Mouse (Mus musculus): ENCODE results near the gene Dnmt3a. TPM values are rescaled to one million over a fixed set of nuclear protein-coding genes. Genes with fewer than 3 reads are reported as not detected.

Dnmt3a gene
- total and polyA plus RNA-seq, 2 experiments from 2014 or later, result 31.7 to 76.0 TPM

- H3K27me3 ChIP-seq (ENCODE audit: control insufficient read depth, insufficient read depth, low read length), result no peaks in the 10 kb centered on the region
- ATAC-seq (ENCODE audit: insufficient read depth, low read depth), result no peak
- peaks cover 52% of the 10 kb centered on the region for H3K4me1 ChIP-seq (ENCODE audit: control insufficient read depth, insufficient read depth)
- H3K9ac ChIP-seq (replicated peaks; ENCODE audit: low read depth, low read length), result no peak overlapping the region
- TF ChIP-seq EP300 (IDR thresholded peaks at IDR 0.05; ENCODE audit: low read depth) (no peak), CTCF (IDR thresholded peaks at IDR 0.05; ENCODE audit: low read depth) (no peak)
- DNase-seq (ENCODE audit: low spot score), result no peak
- 27% methylated on average over 19 of the region's 19 CpGs for WGBS
- H3K4me2 ChIP-seq (ENCODE audit: low read depth, low read length), result no peak overlapping the region
- peak overlapping the region; percentile 47 for H3K27ac ChIP-seq (ENCODE audit: low read depth)
- H3K4me3 ChIP-seq (ENCODE audit: low read depth, low read length), result no peak overlapping the region
- H3K9me3 ChIP-seq (replicated peaks; ENCODE audit: control insufficient read depth, low read length), result no peaks in the 10 kb centered on the region
- H3K36me3 ChIP-seq (replicated peaks; ENCODE audit: control insufficient read depth, insufficient read depth, low read length), result peaks cover 38% of the 10 kb centered on the region
Observed at GRCm38 (mm10) chr12:3870859-3871462, 65.2 kb downstream of the Dnmt3a start.

- no peak overlapping the region for H3K9ac ChIP-seq (replicated peaks; ENCODE audit: low read depth, low read length)
- peak; percentile 43 for ATAC-seq (ENCODE audit: insufficient read depth, low read depth)
- peaks cover 38% of the 10 kb centered on the region for H3K36me3 ChIP-seq (replicated peaks; ENCODE audit: control insufficient read depth, insufficient read depth, low read length)
- H3K27me3 ChIP-seq (ENCODE audit: control insufficient read depth, insufficient read depth, low read length), result no peaks in the 10 kb centered on the region
- peak overlapping the region; percentile 47 for H3K27ac ChIP-seq (ENCODE audit: low read depth)
- H3K4me2 ChIP-seq (ENCODE audit: low read depth, low read length), result no peak overlapping the region
- TF ChIP-seq EP300 (IDR thresholded peaks at IDR 0.05; ENCODE audit: low read depth) (no peak), CTCF (IDR thresholded peaks at IDR 0.05; ENCODE audit: low read depth) (peak; percentile 46)
- 35% methylated on average over 15 of the region's 15 CpGs for WGBS
- H3K9me3 ChIP-seq (replicated peaks; ENCODE audit: control insufficient read depth, low read length), result no peaks in the 10 kb centered on the region
- DNase-seq (ENCODE audit: low spot score), result peak; percentile 56
- no peak overlapping the region for H3K4me3 ChIP-seq (ENCODE audit: low read depth, low read length)
- H3K4me1 ChIP-seq (ENCODE audit: control insufficient read depth, insufficient read depth), result peaks cover 49% of the 10 kb centered on the region
Observed at GRCm38 (mm10) chr12:3871637-3872036, 65.8 kb downstream of the Dnmt3a start.

GRCm38 (mm10) chr12:3872410-3873230 lies 66.8 kb downstream of the Dnmt3a start:
- no peaks in the 10 kb centered on the region for H3K27me3 ChIP-seq (ENCODE audit: control insufficient read depth, insufficient read depth, low read length)
- no peak for DNase-seq (ENCODE audit: low spot score)
- WGBS, result 75% methylated on average over 9 of the region's 9 CpGs
- no peak overlapping the region; the same call in 1 of the 2 replicates for H3K27ac ChIP-seq (ENCODE audit: low read depth)
- H3K9me3 ChIP-seq (replicated peaks; ENCODE audit: control insufficient read depth, low read length), result no peaks in the 10 kb centered on the region
- H3K4me3 ChIP-seq (ENCODE audit: low read depth, low read length), result no peak overlapping the region
- no peak overlapping the region for H3K4me2 ChIP-seq (ENCODE audit: low read depth, low read length)
- H3K9ac ChIP-seq (replicated peaks; ENCODE audit: low read depth, low read length), result no peak overlapping the region
- no peak for ATAC-seq (ENCODE audit: insufficient read depth, low read depth)
- no peak for TF ChIP-seq CTCF (IDR thresholded peaks at IDR 0.05; ENCODE audit: low read depth)
- no peak for TF ChIP-seq EP300 (IDR thresholded peaks at IDR 0.05; ENCODE audit: low read depth)
- H3K36me3 ChIP-seq (replicated peaks; ENCODE audit: control insufficient read depth, insufficient read depth, low read length), result peaks cover 43% of the 10 kb centered on the region
- peaks cover 43% of the 10 kb centered on the region for H3K4me1 ChIP-seq (ENCODE audit: control insufficient read depth, insufficient read depth)

GRCm38 (mm10) chr12:3875474-3875873 lies 69.7 kb downstream of the Dnmt3a start:
- TF ChIP-seq EP300 (IDR thresholded peaks at IDR 0.05; ENCODE audit: low read depth) (no peak), CTCF (IDR thresholded peaks at IDR 0.05; ENCODE audit: low read depth) (no peak)
- Histone ChIP-seq H3K4me2 (ENCODE audit: low read depth, low read length) (no peak overlapping the region), H3K27ac (ENCODE audit: low read depth) (no peak overlapping the region), H3K27me3 (ENCODE audit: control insufficient read depth, insufficient read depth, low read length) (no peaks in the 10 kb centered on the region), H3K9me3 (replicated peaks; ENCODE audit: control insufficient read depth, low read length) (no peaks in the 10 kb centered on the region), H3K9ac (replicated peaks; ENCODE audit: low read depth, low read length) (no peak overlapping the region), H3K4me1 (ENCODE audit: control insufficient read depth, insufficient read depth) (peaks cover 20% of the 10 kb centered on the region), H3K4me3 (ENCODE audit: low read depth, low read length) (no peak overlapping the region), H3K36me3 (replicated peaks; ENCODE audit: control insufficient read depth, insufficient read depth, low read length) (peaks cover 55% of the 10 kb centered on the region)
- no peak for DNase-seq (ENCODE audit: low spot score)
- ATAC-seq (ENCODE audit: insufficient read depth, low read depth), result no peak

GRCm38 (mm10) chr12:3877376-3877775 lies 71.6 kb downstream of the Dnmt3a start:
- peaks cover 70% of the 10 kb centered on the region for H3K36me3 ChIP-seq (replicated peaks; ENCODE audit: control insufficient read depth, insufficient read depth, low read length)
- H3K9ac ChIP-seq (replicated peaks; ENCODE audit: low read depth, low read length), result no peak overlapping the region

More at GRCm38 (mm10) chr12:3877376-3877775, 71.6 kb downstream of the Dnmt3a start:
- Histone ChIP-seq H3K9me3 (replicated peaks; ENCODE audit: control insufficient read depth, low read length) (no peaks in the 10 kb centered on the region), H3K27ac (ENCODE audit: low read depth) (no peak overlapping the region), H3K4me2 (ENCODE audit: low read depth, low read length) (no peak overlapping the region), H3K27me3 (ENCODE audit: control insufficient read depth, insufficient read depth, low read length) (no peaks in the 10 kb centered on the region), H3K4me3 (ENCODE audit: low read depth, low read length) (no peak overlapping the region), H3K4me1 (ENCODE audit: control insufficient read depth, insufficient read depth) (peaks cover 12% of the 10 kb centered on the region)
- DNase-seq (ENCODE audit: low spot score), result no peak
- WGBS, result 84% methylated on average over 4 of the region's 4 CpGs
- no peak for TF ChIP-seq EP300 (IDR thresholded peaks at IDR 0.05; ENCODE audit: low read depth)
- TF ChIP-seq CTCF (IDR thresholded peaks at IDR 0.05; ENCODE audit: low read depth), result no peak
- ATAC-seq (ENCODE audit: insufficient read depth, low read depth), result no peak
